Mouse (Mus musculus): Measurements from ENCODE around the gene Brms1l.

DNA sequence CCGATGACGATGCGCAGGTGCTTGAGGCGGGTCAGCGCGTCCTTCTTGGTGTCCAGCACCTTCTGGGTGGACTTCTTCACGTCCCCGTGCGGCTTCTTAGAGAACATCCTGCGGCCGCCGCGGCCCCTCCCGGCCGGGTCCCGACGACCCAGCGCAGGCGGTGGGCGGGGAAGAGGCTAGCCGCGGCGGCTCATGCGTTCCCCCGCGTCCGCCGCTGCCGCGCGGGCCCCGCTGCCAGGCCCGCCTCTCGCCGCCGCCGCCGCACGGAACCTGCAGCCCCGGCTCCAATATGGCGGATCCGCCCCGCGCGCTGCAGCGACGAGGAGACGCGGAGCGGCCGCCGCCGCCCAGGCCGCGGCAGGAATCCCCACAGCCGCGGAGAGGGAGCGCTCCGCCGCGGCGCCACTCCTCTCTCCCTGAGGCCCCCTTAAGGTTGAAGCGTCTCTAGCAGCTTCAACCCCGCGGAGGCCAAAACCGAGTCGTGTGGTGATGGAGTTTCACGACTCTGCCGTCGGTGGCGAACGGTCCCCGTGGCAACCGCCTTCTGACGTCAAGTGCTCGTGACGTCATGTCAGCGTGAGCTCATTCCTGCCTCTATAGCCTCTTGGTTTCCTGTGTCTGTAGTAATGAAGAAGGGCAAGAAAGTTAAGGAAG, 15.3 kb upstream of the Brms1l start, which contains the start of gene Ralgapa1:
- TF ChIP-seq CTCF (IDR thresholded peaks at IDR 0.05; ENCODE audit: control insufficient read depth, insufficient read depth, insufficient read length) (peak; percentile 5), USF1 (IDR thresholded peaks at IDR 0.05; ENCODE audit: low read depth) (no peak), MYOG (IDR thresholded peaks at IDR 0.05; ENCODE audit: control insufficient read depth, extremely low read depth, insufficient read length) (no peak), CEBPB (IDR thresholded peaks at IDR 0.05; ENCODE audit: low read depth) (no peak), MYOD1 (IDR thresholded peaks at IDR 0.05; ENCODE audit: control insufficient read depth, insufficient read length, low read depth) (no peak), FOSL1 (IDR thresholded peaks at IDR 0.05; ENCODE audit: insufficient read depth, low read length, poor library complexity, severe bottlenecking) (no peak), MAX (IDR thresholded peaks at IDR 0.05) (peak; percentile 17)

Data from C2C12 (cell line).